Mouse (Mus musculus): Measurements from ENCODE around the gene Snx11.

- TF ChIP-seq POLR2A (IDR thresholded peaks at IDR 0.05; ENCODE audit: borderline replicate concordance, extremely low read depth, insufficient read depth, insufficient read length, poor library complexity, severe bottlenecking) (no peak), CTCF (IDR thresholded peaks at IDR 0.05; ENCODE audit: borderline replicate concordance, extremely low read depth, insufficient read depth, insufficient read length) (no peak)
Measured at GRCm38 (mm10) chr11:96768240-96768639, 9.1 kb downstream of the Snx11 start.
